Mouse (Mus musculus): ENCODE results near the gene Pias1. TPM values are rescaled to one million over a fixed set of nuclear protein-coding genes. Genes with fewer than 3 reads are reported as not detected.
"Not testable (repeated sequence)": the region's sequence is repeated elsewhere in the genome, so short reads cannot be mapped to it uniquely, and the experiment has no call there.

Gene Pias1
- total RNA-seq, 1 experiment from 2014 or later: 84.1 TPM

GRCm38 (mm10) chr9:62869236-62869635 is 118.5 kb downstream of the Pias1 start:
- ATAC-seq (ENCODE audit: extremely low read depth, insufficient number of reproducible peaks, low FRiP score, poor library complexity, severe bottlenecking): not testable (repeated sequence)

GRCm38 (mm10) chr9:62860866-62861265 is 126.9 kb downstream of the Pias1 start:
- no peak for ATAC-seq (ENCODE audit: extremely low read depth, insufficient number of reproducible peaks, low FRiP score, poor library complexity, severe bottlenecking)

- not testable (repeated sequence) for ATAC-seq (ENCODE audit: extremely low read depth, insufficient number of reproducible peaks, low FRiP score, poor library complexity, severe bottlenecking)
Observed at GRCm38 (mm10) chr9:62860102-62860501, 127.6 kb downstream of the Pias1 start.

DNA sequence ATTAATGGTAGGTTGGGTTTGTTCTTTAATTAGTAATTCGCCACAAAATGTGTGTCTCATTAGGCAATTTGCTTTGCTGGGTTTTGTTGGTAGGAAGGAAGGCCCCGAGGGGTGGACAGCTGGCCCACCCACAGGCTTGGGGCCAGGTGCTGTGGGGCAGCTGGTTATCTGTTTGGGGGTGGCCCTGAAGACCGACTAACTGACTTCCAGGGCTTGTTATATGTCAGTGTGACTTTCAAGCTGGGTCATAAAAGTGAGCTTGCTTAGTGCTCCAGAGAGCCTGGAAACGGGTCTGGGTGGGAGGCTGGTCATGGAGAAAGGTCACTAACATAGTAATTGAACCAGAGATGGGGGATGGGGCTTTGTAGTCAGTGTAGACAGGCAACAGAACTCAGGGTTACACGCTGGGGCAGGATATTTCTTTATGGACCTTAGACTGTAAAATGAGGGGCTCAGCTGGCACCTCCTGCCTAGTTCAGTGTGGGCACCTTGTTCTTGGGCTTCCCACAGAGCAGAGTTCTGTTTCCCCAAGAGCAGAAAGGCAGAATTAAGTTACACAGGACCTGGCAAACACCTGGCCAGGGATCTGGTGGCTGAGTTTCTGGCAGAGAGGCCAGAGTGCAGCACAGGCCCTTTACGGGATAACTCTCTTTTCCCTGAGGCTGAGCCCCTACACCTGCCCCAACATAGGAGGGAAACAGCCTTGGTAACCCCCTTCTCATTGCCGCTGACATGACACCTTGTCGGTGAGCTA is 129.3 kb downstream of the Pias1 start:
- no peak for ATAC-seq (ENCODE audit: extremely low read depth, insufficient number of reproducible peaks, low FRiP score, poor library complexity, severe bottlenecking)

DNA sequence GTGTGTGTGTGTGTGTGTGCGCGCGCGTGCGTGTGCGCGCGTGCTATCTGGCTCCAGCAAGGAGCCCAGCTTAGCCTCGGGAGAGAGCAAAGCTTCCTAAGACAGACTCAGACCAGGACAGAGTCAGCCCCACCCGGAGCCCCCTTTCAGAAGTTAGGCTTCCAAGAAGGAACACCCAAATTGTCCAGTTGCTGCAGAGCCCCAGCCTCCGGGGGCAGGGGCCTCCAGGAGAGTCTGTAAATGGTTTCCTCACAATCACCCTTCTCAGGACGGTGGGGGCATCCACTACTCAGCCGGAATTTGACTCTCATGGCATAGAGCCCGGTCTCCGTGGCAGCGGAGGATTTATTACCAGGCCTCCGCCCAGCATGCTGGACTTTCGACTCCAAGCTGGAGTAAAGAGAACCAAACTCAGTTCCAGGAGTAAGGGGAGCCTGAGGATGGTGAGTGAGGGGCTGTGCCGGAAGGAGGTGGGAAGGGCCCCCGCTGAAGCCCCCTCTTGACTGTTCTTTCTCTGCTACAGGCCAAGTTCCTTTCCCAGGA is 129.9 kb downstream of the Pias1 start, which contains the start of gene Calml4:
Gene Calml4 (plus strand): TSS at position 362 of the 543 bp plus-strand sequence.
- no peak for ATAC-seq (ENCODE audit: extremely low read depth, insufficient number of reproducible peaks, low FRiP score, poor library complexity, severe bottlenecking)

- no peak for ATAC-seq (ENCODE audit: extremely low read depth, insufficient number of reproducible peaks, low FRiP score, poor library complexity, severe bottlenecking)
Observed at GRCm38 (mm10) chr9:62857216-62857615, 130.5 kb downstream of the Pias1 start.

- ATAC-seq (ENCODE audit: extremely low read depth, insufficient number of reproducible peaks, low FRiP score, poor library complexity, severe bottlenecking): no peak
Observed at GRCm38 (mm10) chr9:62854483-62854882, 133.2 kb downstream of the Pias1 start.

- no peak for ATAC-seq (ENCODE audit: extremely low read depth, insufficient number of reproducible peaks, low FRiP score, poor library complexity, severe bottlenecking)
Observed at GRCm38 (mm10) chr9:62851571-62851970, 136.2 kb downstream of the Pias1 start.

DNA sequence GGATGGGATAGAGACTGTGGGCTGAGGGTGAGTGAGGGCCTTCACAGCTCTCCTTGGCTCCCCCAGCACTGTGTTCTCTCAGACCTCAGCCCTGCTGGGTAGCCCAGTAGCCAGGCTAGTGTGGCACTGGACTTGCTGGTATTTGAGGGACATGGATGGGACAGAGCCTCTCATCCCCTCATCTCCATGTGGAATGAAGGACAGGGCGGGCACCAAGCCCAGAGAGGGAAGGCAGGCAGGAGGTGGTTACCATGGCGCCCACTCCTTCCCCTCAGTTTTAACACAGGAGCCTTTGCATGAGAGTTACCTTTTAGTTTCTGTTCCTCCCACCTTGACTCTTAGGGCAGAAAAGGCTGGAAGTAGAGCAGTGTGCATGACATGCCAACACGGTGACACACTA is 139.1 kb downstream of the Pias1 start:
- no peak for ATAC-seq (ENCODE audit: extremely low read depth, insufficient number of reproducible peaks, low FRiP score, poor library complexity, severe bottlenecking)

DNA sequence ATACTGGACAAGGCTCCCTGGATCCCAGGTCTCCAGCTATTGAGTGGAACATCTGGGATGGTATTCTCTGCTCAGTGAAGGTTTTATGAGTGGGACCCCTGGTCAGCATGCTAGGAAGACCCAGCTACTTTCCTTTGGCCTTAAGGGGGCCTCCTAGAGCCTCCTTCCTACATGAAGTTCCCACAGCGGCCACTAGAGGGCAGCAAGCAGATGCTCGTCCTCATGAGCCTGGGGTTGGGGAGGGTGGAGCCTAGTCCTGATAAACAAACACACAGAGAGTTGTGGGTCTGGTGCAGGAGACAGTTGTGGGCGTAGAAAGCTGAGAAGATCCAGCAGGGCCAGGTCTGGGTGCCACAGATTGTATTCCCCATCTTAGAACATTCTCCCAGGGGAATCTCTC is 140.0 kb downstream of the Pias1 start:
- ATAC-seq (ENCODE audit: extremely low read depth, insufficient number of reproducible peaks, low FRiP score, poor library complexity, severe bottlenecking): peak; percentile 75

GRCm38 (mm10) chr9:62844461-62844860 is 143.3 kb downstream of the Pias1 start:
- no peak for ATAC-seq (ENCODE audit: extremely low read depth, insufficient number of reproducible peaks, low FRiP score, poor library complexity, severe bottlenecking)

DNA sequence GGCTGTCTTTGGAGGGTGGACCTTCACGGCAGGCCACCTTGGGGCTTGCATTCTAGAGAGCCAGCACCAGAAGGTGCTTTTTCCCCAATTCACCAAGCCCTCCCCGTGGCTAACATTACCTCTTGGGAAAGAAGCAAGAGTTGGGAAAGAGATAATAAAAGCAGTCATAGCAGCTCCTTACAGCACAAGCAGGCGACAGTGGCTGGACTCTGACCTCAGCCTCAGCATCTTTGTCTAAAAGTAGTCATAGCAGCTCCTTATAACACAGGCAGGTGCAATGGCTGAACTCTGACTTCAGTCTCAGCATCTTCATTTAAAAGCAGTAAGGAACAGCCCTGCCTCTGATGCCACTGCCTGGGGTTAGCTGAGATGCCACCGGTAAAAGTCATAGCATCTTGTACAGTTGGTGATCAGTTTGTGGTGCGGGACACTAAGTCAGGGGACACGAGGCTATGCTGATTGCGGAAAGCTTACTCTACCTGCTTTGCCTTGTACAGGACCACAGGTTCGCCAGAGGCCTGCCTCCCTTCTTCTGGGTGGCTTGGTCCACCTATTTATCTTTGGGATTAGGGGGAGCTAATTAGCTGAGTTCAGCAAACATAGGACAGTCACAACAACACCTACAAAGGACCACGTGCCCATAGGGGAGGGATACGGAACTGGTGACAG is 144.2 kb downstream of the Pias1 start:
- no peak for ATAC-seq (ENCODE audit: extremely low read depth, insufficient number of reproducible peaks, low FRiP score, poor library complexity, severe bottlenecking)

DNA sequence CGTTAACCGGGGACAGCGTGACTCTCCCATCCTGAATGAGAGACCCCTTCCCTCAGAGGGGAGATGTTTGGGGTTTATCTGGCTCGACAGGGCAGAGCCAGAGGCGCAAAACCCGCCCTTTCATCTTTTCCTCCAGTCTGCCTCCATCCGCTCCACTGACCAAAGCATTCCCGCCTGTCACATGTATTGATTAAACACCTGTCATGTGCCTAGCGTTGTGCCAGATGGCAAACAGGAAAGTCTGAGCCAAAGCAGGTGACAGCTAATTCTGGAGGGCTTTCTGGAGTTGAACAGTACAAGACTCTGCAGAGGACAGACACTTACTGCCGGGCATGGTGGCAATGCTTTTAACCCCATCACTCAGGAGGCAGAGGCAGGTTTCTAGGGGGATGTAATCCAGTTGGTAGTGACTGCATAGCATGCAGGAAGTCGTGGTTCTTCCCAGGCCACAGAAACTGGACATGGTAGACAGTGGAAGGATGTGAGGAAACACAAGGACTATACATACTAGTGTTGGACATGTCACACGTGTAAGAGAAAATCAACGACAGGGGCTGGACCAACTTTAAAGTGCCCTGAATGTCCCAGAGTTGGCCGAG is 148.5 kb downstream of the Pias1 start:
- ATAC-seq (ENCODE audit: extremely low read depth, insufficient number of reproducible peaks, low FRiP score, poor library complexity, severe bottlenecking): no peak

DNA sequence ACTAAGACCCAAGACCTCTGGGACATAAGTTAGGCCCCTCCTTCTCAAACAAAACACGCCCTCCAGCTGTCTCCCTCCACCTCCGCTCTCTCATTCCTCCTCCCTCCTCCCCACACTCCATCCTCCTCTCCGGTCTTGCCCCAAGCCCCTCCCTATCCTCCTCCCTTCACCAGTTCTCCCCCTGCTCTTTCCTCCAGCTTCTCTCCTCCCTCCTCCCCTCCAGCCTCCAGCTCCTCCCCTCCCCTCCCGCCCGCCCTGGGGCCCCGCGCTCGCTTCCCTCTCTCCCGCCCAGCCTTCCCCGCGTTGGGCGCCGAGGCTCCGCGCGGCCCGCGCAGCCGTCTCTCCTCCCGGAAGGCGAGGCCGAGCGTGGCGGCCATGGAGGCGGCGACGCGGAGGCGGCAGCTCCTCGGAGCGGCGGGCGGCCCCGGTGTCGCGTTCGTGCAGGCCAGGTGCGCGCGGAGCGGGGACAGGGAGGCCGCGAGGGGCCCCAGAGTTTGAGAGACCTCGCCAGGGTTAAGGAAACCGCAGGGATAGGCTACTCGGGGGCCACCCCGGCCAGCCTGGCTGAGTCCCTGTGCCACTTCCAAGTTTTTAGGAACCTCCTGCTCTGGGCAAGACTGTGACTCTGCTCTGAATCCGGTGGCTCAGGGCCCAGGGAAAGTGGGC is 149.1 kb downstream of the Pias1 start, which contains the start of gene Cln6:
Gene Cln6 (plus strand): TSS at position 280 of the 666 bp plus-strand sequence.
- peak; percentile 63 for ATAC-seq (ENCODE audit: extremely low read depth, insufficient number of reproducible peaks, low FRiP score, poor library complexity, severe bottlenecking)

GRCm38 (mm10) chr9:62838146-62838505 is 149.6 kb downstream of the Pias1 start:
- ATAC-seq (ENCODE audit: extremely low read depth, insufficient number of reproducible peaks, low FRiP score, poor library complexity, severe bottlenecking): no peak

GRCm38 (mm10) chr9:62837611-62838010 is 150.1 kb downstream of the Pias1 start:
- no peak for ATAC-seq (ENCODE audit: extremely low read depth, insufficient number of reproducible peaks, low FRiP score, poor library complexity, severe bottlenecking)

DNA sequence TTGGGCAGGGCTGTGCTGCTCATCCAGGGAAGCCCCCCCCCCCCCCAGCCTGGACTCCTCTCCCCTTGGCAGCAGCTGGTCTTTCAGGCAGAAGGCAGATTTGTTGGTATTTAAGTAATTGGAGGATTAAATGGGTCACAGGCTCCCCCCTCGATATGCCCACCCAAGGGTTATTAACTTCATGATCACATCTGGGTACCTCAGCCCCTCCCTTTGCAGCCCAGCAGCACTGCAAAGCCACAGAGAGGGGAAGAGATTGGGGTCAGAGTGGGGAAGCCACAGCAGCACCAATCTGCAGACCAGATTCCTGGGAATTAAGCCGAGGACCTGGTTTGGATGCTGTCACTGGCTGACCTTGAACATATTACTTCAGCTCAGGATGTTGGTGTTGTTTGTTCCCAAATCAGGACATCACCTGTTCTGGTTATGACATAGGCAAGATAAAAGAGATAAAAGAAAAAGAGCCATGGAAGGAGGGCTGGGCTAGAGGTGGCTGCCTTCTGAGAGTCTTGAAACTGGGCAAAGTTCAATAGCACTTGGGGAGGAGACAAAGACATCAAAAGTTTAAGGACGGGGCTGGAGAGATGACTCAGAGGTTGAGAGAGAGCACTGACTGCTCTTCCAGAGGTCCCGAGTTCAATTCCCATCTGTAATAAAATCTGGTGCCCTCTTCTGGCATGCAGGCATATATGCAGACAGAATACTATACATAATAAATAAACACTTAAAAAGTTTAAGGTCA is 151.8 kb downstream of the Pias1 start:
- no peak for ATAC-seq (ENCODE audit: extremely low read depth, insufficient number of reproducible peaks, low FRiP score, poor library complexity, severe bottlenecking)

GRCm38 (mm10) chr9:62834906-62835305 is 152.8 kb downstream of the Pias1 start:
- ATAC-seq (ENCODE audit: extremely low read depth, insufficient number of reproducible peaks, low FRiP score, poor library complexity, severe bottlenecking): no peak

GRCm38 (mm10) chr9:62829877-62830276 is 157.8 kb downstream of the Pias1 start:
- ATAC-seq (ENCODE audit: extremely low read depth, insufficient number of reproducible peaks, low FRiP score, poor library complexity, severe bottlenecking): no peak

Measured in neutrophil, adult 5-6 weeks (primary cell).